Mouse (Mus musculus) forebrain, embryonic 15.5 days (tissue): ENCODE results near the gene Ms4a4a. TPM values are rescaled to one million over a fixed set of nuclear protein-coding genes. Genes with fewer than 3 reads are reported as not detected.

Experiments
- polyA plus RNA-seq: library from polyadenylated mRNA; unstranded; fragments of >200 nt; fragmentation: Nextera tagmentation; extraction: Ambion mirVana; gene quantifications from 2 replicates; pipeline ENCODE4 v1.2.1, GENCODE M21; 2015

Gene Ms4a4a
- polyA plus RNA-seq, 1 experiment from 2014 or later = 1.0 TPM

Other genes with a start within 250 kb of the Ms4a4a start
- gene 1700017D01Rik, start 244.6 kb upstream of the Ms4a4a start, polyA plus RNA-seq = not detected in 2 replicates
- not detected in 2 replicates for gene 1700025F22Rik, start 210.2 kb upstream of the Ms4a4a start, polyA plus RNA-seq
- gene Ms4a13, start 178.8 kb upstream of the Ms4a4a start, polyA plus RNA-seq = not detected in 2 replicates
- not detected in 2 replicates for gene Ms4a12, start 143.1 kb upstream of the Ms4a4a start, polyA plus RNA-seq
- not detected in 2 replicates for gene Ms4a1, start 109.3 kb upstream of the Ms4a4a start, polyA plus RNA-seq
- gene Ms4a5, start 91.7 kb upstream of the Ms4a4a start, polyA plus RNA-seq = not detected in 2 replicates
- 0.05 TPM in 1 of 2 replicates, not detected in the other for gene Ms4a14, start 61.1 kb upstream of the Ms4a4a start, polyA plus RNA-seq
- 2.2 TPM in 2 replicates for gene Ms4a7, start 39.4 kb upstream of the Ms4a4a start, polyA plus RNA-seq
- 0.19 and 0.53 TPM in 2 replicates for gene Ms4a4c, start 29.2 kb downstream of the Ms4a4a start, polyA plus RNA-seq
- not detected in 2 replicates for gene Ms4a4b, start 68.0 kb downstream of the Ms4a4a start, polyA plus RNA-seq
- 1.3 and 1.7 TPM in 2 replicates for gene Ms4a6c, start 93.8 kb downstream of the Ms4a4a start, polyA plus RNA-seq
- gene Gm8369, start 110.4 kb downstream of the Ms4a4a start, polyA plus RNA-seq = not detected in 2 replicates
- gene Ms4a6b, start 141.0 kb downstream of the Ms4a4a start, polyA plus RNA-seq = 1.8 and 2.4 TPM in 2 replicates
- gene Ms4a4d, start 161.3 kb downstream of the Ms4a4a start, polyA plus RNA-seq = not detected in 2 replicates
- gene Ms4a6d, start 229.3 kb downstream of the Ms4a4a start, polyA plus RNA-seq = 1.9 and 2.0 TPM in 2 replicates
- gene Ms4a2, start 248.2 kb downstream of the Ms4a4a start, polyA plus RNA-seq = not detected in 2 replicates